Mouse (Mus musculus): ENCODE data around the gene Lpar4. TPM values are rescaled to one million over a fixed set of nuclear protein-coding genes. Genes with fewer than 3 reads are reported as not detected.

The Lpar4 gene
- under 1 TPM; 0.46 to 0.91 (median 0.74) TPM for total RNA-seq (2022)

GRCm38 (mm10) chrX:106920175-106920827 lies at the start of gene Lpar4:
Gene Lpar4, plus strand, starts transcription at chrX:106920625.
- DNase-seq (ENCODE audit: low spot score) = peak; percentile 25

GRCm38 (mm10) chrX:106871426-106871825 lies 49.0 kb upstream of the Lpar4 start:
- DNase-seq (ENCODE audit: low spot score) = no peak

- no peak for DNase-seq (ENCODE audit: low spot score)
Measured at GRCm38 (mm10) chrX:106871894-106872293, 48.5 kb upstream of the Lpar4 start.

- no peak for DNase-seq (ENCODE audit: low spot score)
Measured at GRCm38 (mm10) chrX:106872315-106872714, 48.1 kb upstream of the Lpar4 start.

GRCm38 (mm10) chrX:106897707-106898275 lies 22.6 kb upstream of the Lpar4 start:
- DNase-seq (ENCODE audit: low spot score) = no peak

GRCm38 (mm10) chrX:106920828-106921619 lies 599 bp downstream of the Lpar4 start:
- no peak for DNase-seq (ENCODE audit: low spot score)

GRCm38 (mm10) chrX:106924572-106924971 lies 4.1 kb downstream of the Lpar4 start:
- no peak for DNase-seq (ENCODE audit: low spot score)

GRCm38 (mm10) chrX:106939326-106939725 lies 18.9 kb downstream of the Lpar4 start:
- DNase-seq (ENCODE audit: low spot score) = no peak

- no peak for DNase-seq (ENCODE audit: low spot score)
Measured at GRCm38 (mm10) chrX:106950558-106950957, 30.1 kb downstream of the Lpar4 start.

GRCm38 (mm10) chrX:106951016-106951415 lies 30.6 kb downstream of the Lpar4 start:
- DNase-seq (ENCODE audit: low spot score) = no peak

GRCm38 (mm10) chrX:106953840-106954239 lies 33.4 kb downstream of the Lpar4 start:
- no peak for DNase-seq (ENCODE audit: low spot score)

- DNase-seq (ENCODE audit: low spot score) = no peak
Measured at GRCm38 (mm10) chrX:106962233-106962632, 41.8 kb downstream of the Lpar4 start.

GRCm38 (mm10) chrX:106964326-106964725 lies 43.9 kb downstream of the Lpar4 start:
- peak; percentile 4 for DNase-seq (ENCODE audit: low spot score)

Other genes with a start within 250 kb of the Lpar4 start
- 1 to 10 TPM in 2 of 4 experiments, under 1 TPM in 2; 0.52 to 1.8 (median 0.91) TPM for gene Rtl3, start 80.0 kb upstream of the Lpar4 start, total RNA-seq (2022)
- gene P2ry10, start 167.9 kb downstream of the Lpar4 start, total RNA-seq (2022) = under 1 TPM in 3 of 4 experiments, not detected in 1; 0.17 to 0.25 (median 0.19) TPM
- 1 to 10 TPM in 1 of 4 experiments, under 1 TPM in 3; 0.41 to 1.0 (median 0.89) TPM for gene P2ry10b, start 228.3 kb downstream of the Lpar4 start, total RNA-seq (2022)